Mouse (Mus musculus): ENCODE data around the gene Ptges.

DNA sequence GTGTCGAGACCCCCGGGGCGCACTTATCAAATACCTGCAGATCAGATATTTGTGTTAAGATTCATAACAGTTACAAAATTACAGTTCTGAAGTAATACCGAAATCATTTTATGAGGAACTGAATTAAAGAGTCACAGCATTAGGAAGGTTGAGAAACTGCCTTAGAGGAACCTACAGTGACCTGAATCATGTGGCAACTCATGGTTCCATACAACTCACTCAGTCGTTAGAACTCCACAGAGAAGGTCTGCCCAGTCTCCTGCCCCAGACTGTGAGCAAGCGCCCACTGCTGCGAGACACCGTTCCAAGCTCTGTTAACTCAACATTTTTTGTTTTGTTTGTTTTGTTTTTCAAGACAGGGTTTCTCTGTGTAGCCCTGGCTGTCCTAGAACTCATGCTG lies 36.0 kb upstream of the Ptges start:
- TF ChIP-seq CTCF (IDR thresholded peaks at IDR 0.05; ENCODE audit: insufficient read depth, low read depth, low read length) (no peak), POLR2A (IDR thresholded peaks at IDR 0.05; ENCODE audit: insufficient read depth, low read depth, low read length) (no peak)

Measured in olfactory bulb, adult 2 months (tissue).